ENCODE assay signal across 21 mouse cellular contexts in genomic region chr16:96907818-96908217, GRCm38 (mm10).
DNase-seq lines count a peak whose midpoint lies in the region; ATAC-seq and TF ChIP-seq lines count a peak whose summit lies in the region.
"Had no signal": no experiment of that assay in that cellular context is flagged by ENCODE, and none has a peak within 500 bp of the region (broad histone marks: within the 10 kb centered on the region; RNA-seq: fewer than 3 reads in every experiment).

No protein-coding gene starts in this region.

- H3K9me3 ChIP-seq in liver, embryonic 14.5 days (ENCODE audit: control insufficient read depth, low read length) = no peaks in the 10 kb centered on the region
- H3K9me3 ChIP-seq in liver, postnatal 0 days (ENCODE audit: low read length) = no peaks in the 10 kb centered on the region
- no peaks in the 10 kb centered on the region for H3K9me3 ChIP-seq in stomach, postnatal 0 days (ENCODE audit: control insufficient read depth, low read length)
- H3K9me3 ChIP-seq: embryonic facial prominence, embryonic 15.5 days; heart, embryonic 12.5 days; hindbrain, embryonic 10.5 days; hindbrain, embryonic 15.5 days had no signal

- no peak for TF ChIP-seq EP300 in liver, embryonic 14.5 days (IDR thresholded peaks at IDR 0.05; ENCODE audit: low read depth)
- no peak for TF ChIP-seq EP300 in liver, postnatal 0 days (IDR thresholded peaks at IDR 0.05; ENCODE audit: low read depth)
- no peak for TF ChIP-seq EP300 in stomach, postnatal 0 days (optimal IDR thresholded peaks at IDR 0.05)

- ATAC-seq in liver, embryonic 14.5 days (ENCODE audit: insufficient read depth) = no peak
- no peak for ATAC-seq in liver, postnatal 0 days
- ATAC-seq in monocyte, adult 5-6 weeks (replicated peaks; ENCODE audit: insufficient number of reproducible peaks, low FRiP score, low TSS enrichment, poor library complexity, severe bottlenecking) = peak; percentile 68
- no peak for ATAC-seq in stomach, postnatal 0 days (ENCODE audit: low FRiP score, low TSS enrichment)
- ATAC-seq: activated CD4-positive, CD25-positive, alpha-beta regulatory T cell, adult 4 months; forebrain, embryonic 16.5 days; Patski had no signal

- H3K27ac ChIP-seq in liver, embryonic 14.5 days = peak overlapping the region; percentile 88
- no peak overlapping the region for H3K27ac ChIP-seq in liver, postnatal 0 days (ENCODE audit: low read depth)
- H3K27ac ChIP-seq in stomach, postnatal 0 days (replicated peaks) = no peak overlapping the region
- H3K27ac ChIP-seq: embryonic facial prominence, embryonic 15.5 days; gastrocnemius, adult 2 months; hindbrain, embryonic 10.5 days; hindbrain, embryonic 15.5 days had no signal

- 76% methylated on average over 1 of the region's 1 CpGs for WGBS in liver, embryonic 14.5 days (ENCODE audit: insufficient replicate concordance)
- 86% methylated on average over 1 of the region's 1 CpGs for WGBS in liver, postnatal 0 days (ENCODE audit: insufficient replicate concordance)
- 88% methylated on average over 1 of the region's 1 CpGs for WGBS in stomach, postnatal 0 days

- H3K27me3 ChIP-seq in liver, embryonic 14.5 days (ENCODE audit: control insufficient read depth, insufficient read depth, low read length) = no peaks in the 10 kb centered on the region
- no peaks in the 10 kb centered on the region for H3K27me3 ChIP-seq in liver, postnatal 0 days (ENCODE audit: insufficient read depth, low read length)
- no peaks in the 10 kb centered on the region for H3K27me3 ChIP-seq in stomach, postnatal 0 days (ENCODE audit: control insufficient read depth, insufficient read depth, low read length)
- H3K27me3 ChIP-seq: CH12.LX; embryonic facial prominence, embryonic 15.5 days; heart, embryonic 12.5 days; hindbrain, embryonic 15.5 days; Patski had no signal

- peak; percentile 39 for DNase-seq in heart, adult 11 months
- no peak for DNase-seq in heart, adult 9 months (ENCODE audit: low spot score in 2 of 2)
- DNase-seq in liver, embryonic 14.5 days (ENCODE audit: low read depth in 3 of 3, low spot score in 3 of 3) = no peak
- DNase-seq in liver, postnatal 0 days = no peak
- no peak for DNase-seq in stomach, postnatal 0 days (ENCODE audit: low spot score)
- DNase-seq: adrenal gland, postnatal 14 days; cerebellum, adult 8-10 months; cerebellum, postnatal 14 days; embryo, embryonic 11 days; gastrocnemius, adult 2 months; gastrocnemius, postnatal 25 days had no signal

- H3K4me1 ChIP-seq in liver, embryonic 14.5 days (replicated peaks; ENCODE audit: control insufficient read depth in 2 of 2, insufficient read depth in 2 of 2, low read length in 1 of 2) = peaks cover 48 to 50% of the 10 kb centered on the region in 2 experiments
- peaks cover 17% of the 10 kb centered on the region for H3K4me1 ChIP-seq in liver, postnatal 0 days (ENCODE audit: insufficient read depth)
- no peaks in the 10 kb centered on the region for H3K4me1 ChIP-seq in stomach, postnatal 0 days (replicated peaks; ENCODE audit: control insufficient read depth, insufficient read depth)
- H3K4me1 ChIP-seq: embryonic facial prominence, embryonic 15.5 days had no signal

- no peaks in the 10 kb centered on the region for H3K36me3 ChIP-seq in liver, embryonic 14.5 days (replicated peaks; ENCODE audit: control insufficient read depth, insufficient read depth, low read depth)
- no peaks in the 10 kb centered on the region for H3K36me3 ChIP-seq in liver, postnatal 0 days (replicated peaks; ENCODE audit: insufficient read depth, low read length)
- H3K36me3 ChIP-seq in stomach, postnatal 0 days (ENCODE audit: control insufficient read depth, insufficient read depth, low read length) = no peaks in the 10 kb centered on the region
- H3K36me3 ChIP-seq: embryonic facial prominence, embryonic 15.5 days; heart, embryonic 12.5 days; hindbrain, embryonic 10.5 days; hindbrain, embryonic 15.5 days had no signal

- H3K9ac ChIP-seq in liver, embryonic 14.5 days (replicated peaks) = no peak overlapping the region
- H3K9ac ChIP-seq in liver, postnatal 0 days (replicated peaks) = no peak overlapping the region
- H3K9ac ChIP-seq in stomach, postnatal 0 days (ENCODE audit: low read length) = no peak overlapping the region
- H3K9ac ChIP-seq: embryonic facial prominence, embryonic 15.5 days; heart, embryonic 12.5 days; hindbrain, embryonic 15.5 days had no signal

- no peak overlapping the region for H3K4me3 ChIP-seq in liver, embryonic 14.5 days (ENCODE audit: insufficient read depth in 1 of 2, low read depth in 2 of 2, low read length in 2 of 2)
- H3K4me3 ChIP-seq in liver, postnatal 0 days (ENCODE audit: low read depth, low read length) = no peak overlapping the region
- H3K4me3 ChIP-seq in stomach, postnatal 0 days (ENCODE audit: low read depth, low read length) = no peak overlapping the region
- H3K4me3 ChIP-seq: embryonic facial prominence, embryonic 15.5 days; erythroblast, embryonic 14.5 days; gastrocnemius, adult 2 months; heart, embryonic 12.5 days; hindbrain, embryonic 10.5 days; hindbrain, embryonic 15.5 days had no signal

- H3K4me2 ChIP-seq in liver, embryonic 14.5 days (ENCODE audit: low read depth) = no peak overlapping the region
- H3K4me2 ChIP-seq in liver, postnatal 0 days (ENCODE audit: low read depth, low read length) = no peak overlapping the region
- no peak overlapping the region for H3K4me2 ChIP-seq in stomach, postnatal 0 days (replicated peaks; ENCODE audit: low read depth)
- H3K4me2 ChIP-seq: embryonic facial prominence, embryonic 15.5 days; heart, embryonic 12.5 days; hindbrain, embryonic 15.5 days had no signal

- TF ChIP-seq CTCF in liver, embryonic 14.5 days (IDR thresholded peaks at IDR 0.05; ENCODE audit: low read depth) = no peak
- TF ChIP-seq CTCF in liver, postnatal 0 days (IDR thresholded peaks at IDR 0.05; ENCODE audit: low read depth) = no peak
- TF ChIP-seq CTCF in stomach, postnatal 0 days (IDR thresholded peaks at IDR 0.05; ENCODE audit: low read depth) = no peak
